Mouse (Mus musculus) lung, postnatal 0 days (tissue): Measurements from ENCODE around the gene Olfr642.

Experiments
- CTCF ChIP-seq: IDR thresholded peaks from 2 replicates; pipeline ENCODE4 v1.5.1; 2016; ENCODE audit warnings: antibody characterized with exemption, mild to moderate bottlenecking
- EP300 ChIP-seq: IDR thresholded peaks from 2 replicates; pipeline ENCODE4 v1.6.1; 2016; ENCODE audit warnings: antibody characterized with exemption, mild to moderate bottlenecking, control low read depth

- TF ChIP-seq CTCF = no peak
- no peak for TF ChIP-seq EP300
Observed at GRCm38 (mm10) chr7:104071769-104072168, 19.3 kb upstream of the Olfr642 start, which contains the start of gene Olfr644.
